Mouse (Mus musculus): ENCODE measurements at regions not wholly inside any gene's neighbourhood (a gene's known extent, or its start where the extent isn't known, plus 50 kb on each side); places are given as distances from the start of the nearest gene placed in this dataset.

GRCm38 (mm10) chrX:137193241-137193640, 71.4 kb upstream of the Esx1 start:
- no peak for DNase-seq (ENCODE audit: low read depth)

- no peak for DNase-seq (ENCODE audit: low read depth)
These were observed 68.2 kb upstream of the Esx1 start for GRCm38 (mm10) chrX:137190122-137190521.

DNA sequence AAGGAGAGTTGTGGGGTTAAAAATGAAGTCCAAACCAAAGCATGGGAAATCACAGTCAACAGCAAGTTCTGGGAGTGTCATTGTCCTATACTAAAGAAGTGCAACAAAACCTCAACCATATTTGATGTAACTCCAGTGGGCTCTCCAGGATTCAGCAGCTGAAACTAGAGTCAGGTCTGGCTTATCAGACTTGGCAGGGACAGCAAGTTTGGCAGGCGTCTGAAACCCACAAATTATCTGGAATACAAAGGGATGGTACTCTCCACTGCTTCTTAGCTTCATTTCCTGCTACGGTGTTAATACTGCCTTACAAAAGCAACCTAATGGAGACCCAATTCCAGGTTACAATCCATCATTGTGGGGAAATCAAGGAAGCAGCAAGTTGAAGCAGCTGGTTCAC, 53.9 kb upstream of the Esx1 start:
- DNase-seq (ENCODE audit: low read depth) = no peak

DNA sequence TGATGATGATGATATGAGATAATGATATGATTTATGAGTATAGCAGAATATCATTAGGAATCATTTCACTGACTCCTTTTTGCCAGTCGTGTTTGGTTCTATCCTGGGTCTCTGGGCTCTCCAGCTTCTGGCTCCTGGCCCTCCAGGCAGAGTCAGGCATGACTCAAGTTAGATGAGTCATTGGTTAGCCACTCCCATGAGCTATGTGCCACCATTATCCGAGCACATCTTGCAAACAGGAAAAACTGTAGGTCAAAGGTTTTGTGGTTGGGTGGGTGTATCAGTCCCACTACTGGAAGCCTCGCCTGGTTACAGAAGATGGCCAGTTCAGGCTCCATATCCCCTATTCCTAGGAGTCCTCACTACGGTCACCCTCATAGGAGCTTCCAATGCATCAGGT, 51.6 kb upstream of the Esx1 start:
- peak; percentile 6 for DNase-seq (ENCODE audit: low read depth)
